Mouse (Mus musculus): ENCODE results near the gene Nox4. TPM values are rescaled to one million over a fixed set of nuclear protein-coding genes. Genes with fewer than 3 reads are reported as not detected.

Gene Nox4
- polyA plus RNA-seq, 2 experiments: 0.06 to 0.08 TPM

DNA sequence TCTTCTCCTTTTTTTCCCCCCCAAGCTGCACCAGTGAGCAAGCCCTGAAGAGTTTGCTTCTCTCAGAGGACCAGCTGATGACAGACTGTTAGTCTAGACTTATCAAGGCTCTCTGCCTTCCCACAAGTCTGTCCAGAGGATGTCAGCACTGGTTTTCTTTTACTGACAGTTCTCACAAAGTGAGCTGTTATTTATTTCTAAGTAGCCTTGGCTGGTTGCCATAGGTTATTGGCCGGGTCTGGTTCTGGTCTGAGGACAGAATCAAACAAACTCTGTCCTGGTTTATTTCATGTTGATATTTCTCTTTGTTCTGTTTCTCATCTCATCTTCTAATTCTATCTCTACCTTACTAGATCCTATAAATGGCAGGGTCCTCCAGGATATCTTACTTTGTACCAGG, 2.0 kb downstream of the Nox4 start:
- Histone ChIP-seq H3K27me3 (ENCODE audit: control insufficient read depth, insufficient read depth, low read length) (no peaks in the 10 kb centered on the region), H3K4me3 (ENCODE audit: insufficient read depth in 1 of 2, low read depth in 2 of 2, low read length in 2 of 2) (no peak overlapping the region), H3K36me3 (replicated peaks; ENCODE audit: control insufficient read depth, insufficient read depth, low read depth) (no peaks in the 10 kb centered on the region), H3K27ac (no peak overlapping the region), H3K9ac (replicated peaks) (no peak overlapping the region), H3K4me1 (replicated peaks; ENCODE audit: control insufficient read depth in 2 of 2, insufficient read depth in 2 of 2, low read length in 1 of 2) (no peaks in the 10 kb centered on the region), H3K9me3 (ENCODE audit: control insufficient read depth, low read length) (no peaks in the 10 kb centered on the region), H3K4me2 (ENCODE audit: low read depth) (no peak overlapping the region)
- ATAC-seq (ENCODE audit: insufficient read depth) (no peak), DNase-seq (ENCODE audit: low read depth in 3 of 3, low spot score in 3 of 3) (no peak)
- TF ChIP-seq CTCF (IDR thresholded peaks at IDR 0.05; ENCODE audit: low read depth) (no peak), EP300 (IDR thresholded peaks at IDR 0.05; ENCODE audit: low read depth) (no peak)
- 43% methylated on average over 1 of the region's 1 CpGs for WGBS (ENCODE audit: insufficient replicate concordance)

DNA sequence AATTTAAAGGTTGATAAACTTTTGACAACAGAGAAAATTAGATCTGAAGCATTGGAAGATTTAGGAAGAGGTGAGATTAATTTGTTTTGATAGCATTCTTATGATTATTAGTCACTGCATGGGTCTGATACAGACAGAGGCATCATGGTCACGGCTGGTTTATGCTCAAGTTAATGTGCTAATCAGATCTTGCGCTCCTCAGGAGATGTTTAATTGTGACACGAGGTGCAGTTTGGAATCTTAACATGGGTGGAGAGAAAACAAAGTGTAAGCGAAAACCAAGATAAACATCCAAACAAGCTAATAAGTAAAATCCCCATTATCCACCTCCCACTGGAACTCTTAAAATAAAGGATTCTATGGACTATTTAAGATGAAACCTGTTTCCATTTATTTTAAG, 6.2 kb downstream of the Nox4 start:
- H3K27ac ChIP-seq: no peak overlapping the region
- no peak overlapping the region for H3K9ac ChIP-seq (replicated peaks)
- no peaks in the 10 kb centered on the region for H3K9me3 ChIP-seq (ENCODE audit: control insufficient read depth, low read length)
- no peaks in the 10 kb centered on the region for H3K36me3 ChIP-seq (replicated peaks; ENCODE audit: control insufficient read depth, insufficient read depth, low read depth)
- 62% methylated on average over 4 of the region's 4 CpGs for WGBS (ENCODE audit: insufficient replicate concordance)
- ATAC-seq (ENCODE audit: insufficient read depth) (no peak), DNase-seq (ENCODE audit: low read depth in 3 of 3, low spot score in 3 of 3) (no peak)
- no peaks in the 10 kb centered on the region for H3K4me1 ChIP-seq (replicated peaks; ENCODE audit: control insufficient read depth in 2 of 2, insufficient read depth in 2 of 2, low read length in 1 of 2)
- TF ChIP-seq EP300 (IDR thresholded peaks at IDR 0.05; ENCODE audit: low read depth) (no peak), CTCF (IDR thresholded peaks at IDR 0.05; ENCODE audit: low read depth) (no peak)
- H3K4me2 ChIP-seq (ENCODE audit: low read depth): no peak overlapping the region
- no peak overlapping the region for H3K4me3 ChIP-seq (ENCODE audit: insufficient read depth in 1 of 2, low read depth in 2 of 2, low read length in 2 of 2)
- no peaks in the 10 kb centered on the region for H3K27me3 ChIP-seq (ENCODE audit: control insufficient read depth, insufficient read depth, low read length)

DNA sequence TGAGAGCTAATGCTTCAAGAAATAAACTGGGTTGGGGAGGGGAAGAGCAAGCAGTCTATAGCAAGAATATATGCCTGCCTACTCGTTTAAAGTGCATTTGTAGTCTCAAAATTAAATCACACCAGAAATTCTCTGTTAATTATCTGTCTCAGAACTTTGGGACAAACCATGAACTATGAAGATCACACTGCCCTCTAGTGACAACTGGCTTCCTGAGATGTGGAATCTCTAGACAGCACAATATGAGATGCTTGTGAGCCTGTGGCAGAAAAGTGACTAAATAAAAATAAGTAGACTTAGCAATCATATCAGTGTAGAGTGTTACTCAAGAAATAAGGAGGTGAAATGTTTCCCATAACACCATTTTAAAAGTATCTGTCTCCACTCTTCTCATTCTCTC, 31.3 kb downstream of the Nox4 start:
- TF ChIP-seq CTCF (IDR thresholded peaks at IDR 0.05; ENCODE audit: low read depth) (no peak), EP300 (IDR thresholded peaks at IDR 0.05; ENCODE audit: low read depth) (no peak)

DNA sequence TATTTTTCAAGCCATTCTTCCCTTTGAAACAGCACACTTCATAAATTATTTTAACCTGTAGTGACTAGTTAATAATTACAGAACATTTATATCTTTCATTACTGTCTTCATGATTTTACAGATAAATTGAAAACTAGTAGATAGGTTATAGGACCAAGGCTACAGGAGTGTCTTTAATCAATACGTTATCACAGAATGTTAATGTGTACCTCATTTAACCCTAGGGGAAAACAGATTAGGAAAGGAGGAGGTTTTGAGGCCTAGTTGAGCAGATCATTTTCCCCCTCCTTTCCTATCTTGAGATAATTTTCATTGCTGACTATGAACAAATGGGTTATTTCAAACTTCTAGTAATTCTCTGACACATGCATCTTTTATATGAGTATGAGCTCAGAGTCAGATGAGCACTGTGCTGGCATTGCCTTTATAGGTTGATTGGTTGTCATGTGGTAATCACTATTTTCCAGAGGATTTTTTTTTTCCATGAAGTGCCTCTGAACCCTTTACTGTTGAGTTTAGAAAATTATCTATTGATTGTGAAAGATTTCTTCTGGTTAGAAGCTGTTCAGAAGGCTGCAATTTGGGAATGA, 57.9 kb downstream of the Nox4 start:
- TF ChIP-seq CTCF (IDR thresholded peaks at IDR 0.05; ENCODE audit: low read depth): no peak
- TF ChIP-seq EP300 (IDR thresholded peaks at IDR 0.05; ENCODE audit: low read depth): no peak
- no peak overlapping the region for H3K4me2 ChIP-seq (ENCODE audit: low read depth)
- H3K4me1 ChIP-seq (replicated peaks; ENCODE audit: control insufficient read depth in 2 of 2, insufficient read depth in 2 of 2, low read length in 1 of 2): no peaks in the 10 kb centered on the region
- no peak for ATAC-seq (ENCODE audit: insufficient read depth)
- H3K9me3 ChIP-seq (ENCODE audit: control insufficient read depth, low read length): no peaks in the 10 kb centered on the region
- no peak overlapping the region for H3K4me3 ChIP-seq (ENCODE audit: insufficient read depth in 1 of 2, low read depth in 2 of 2, low read length in 2 of 2)
- 73% methylated on average over 1 of the region's 1 CpGs for WGBS (ENCODE audit: insufficient replicate concordance)
- H3K27me3 ChIP-seq (ENCODE audit: control insufficient read depth, insufficient read depth, low read length): no peaks in the 10 kb centered on the region
- H3K27ac ChIP-seq: no peak overlapping the region
- H3K36me3 ChIP-seq (replicated peaks; ENCODE audit: control insufficient read depth, insufficient read depth, low read depth): no peaks in the 10 kb centered on the region
- DNase-seq (ENCODE audit: low read depth in 3 of 3, low spot score in 3 of 3): no peak
- no peak overlapping the region for H3K9ac ChIP-seq (replicated peaks)

More for the DNA sequence above, 31.3 kb downstream of the Nox4 start:
- no peak for ATAC-seq (ENCODE audit: insufficient read depth)
- Histone ChIP-seq H3K9me3 (ENCODE audit: control insufficient read depth, low read length) (no peaks in the 10 kb centered on the region), H3K27me3 (ENCODE audit: control insufficient read depth, insufficient read depth, low read length) (no peaks in the 10 kb centered on the region), H3K36me3 (replicated peaks; ENCODE audit: control insufficient read depth, insufficient read depth, low read depth) (no peaks in the 10 kb centered on the region), H3K4me1 (replicated peaks; ENCODE audit: control insufficient read depth in 2 of 2, insufficient read depth in 2 of 2, low read length in 1 of 2) (no peaks in the 10 kb centered on the region), H3K4me3 (ENCODE audit: insufficient read depth in 1 of 2, low read depth in 2 of 2, low read length in 2 of 2) (no peak overlapping the region), H3K27ac (no peak overlapping the region), H3K4me2 (ENCODE audit: low read depth) (no peak overlapping the region), H3K9ac (replicated peaks) (no peak overlapping the region)
- no peak for DNase-seq (ENCODE audit: low read depth in 3 of 3, low spot score in 3 of 3)
- 0% methylated on average over 1 of the region's 1 CpGs for WGBS (ENCODE audit: insufficient replicate concordance)

DNA sequence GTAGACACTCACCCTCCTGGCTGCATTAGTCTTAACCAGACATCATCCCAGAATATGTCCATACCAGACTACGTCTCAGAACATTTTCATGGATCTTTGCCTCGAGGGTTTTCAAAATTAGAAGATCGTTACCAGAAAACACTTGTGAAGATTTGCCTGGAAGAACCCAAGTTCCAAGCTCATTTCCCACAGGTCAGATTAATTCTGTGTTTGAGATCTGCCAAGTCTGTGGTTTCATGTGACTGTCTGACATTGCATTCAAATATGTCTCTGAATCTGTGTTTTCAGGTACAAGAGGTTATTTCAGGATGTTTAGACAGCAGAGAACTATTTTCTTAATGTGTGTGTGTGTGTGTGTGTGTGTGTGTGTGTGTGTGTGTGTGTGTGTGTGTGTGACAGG, 75.7 kb downstream of the Nox4 start:
- DNase-seq (ENCODE audit: low read depth in 3 of 3, low spot score in 3 of 3): no peak
- Histone ChIP-seq H3K36me3 (replicated peaks; ENCODE audit: control insufficient read depth, insufficient read depth, low read depth) (no peaks in the 10 kb centered on the region), H3K27me3 (ENCODE audit: control insufficient read depth, insufficient read depth, low read length) (no peaks in the 10 kb centered on the region), H3K4me2 (ENCODE audit: low read depth) (no peak overlapping the region), H3K27ac (no peak overlapping the region), H3K4me1 (replicated peaks; ENCODE audit: control insufficient read depth in 2 of 2, insufficient read depth in 2 of 2, low read length in 1 of 2) (no peaks in the 10 kb centered on the region), H3K9me3 (ENCODE audit: control insufficient read depth, low read length) (no peaks in the 10 kb centered on the region), H3K4me3 (ENCODE audit: insufficient read depth in 1 of 2, low read depth in 2 of 2, low read length in 2 of 2) (no peak overlapping the region), H3K9ac (replicated peaks) (no peak overlapping the region)
- no peak for ATAC-seq (ENCODE audit: insufficient read depth)
- 63% methylated on average over 3 of the region's 3 CpGs for WGBS (ENCODE audit: insufficient replicate concordance)
- TF ChIP-seq EP300 (IDR thresholded peaks at IDR 0.05; ENCODE audit: low read depth) (no peak), CTCF (IDR thresholded peaks at IDR 0.05; ENCODE audit: low read depth) (no peak)
